ENCODE assay signal across 1 mouse cellular context in the genomic region with DNA sequence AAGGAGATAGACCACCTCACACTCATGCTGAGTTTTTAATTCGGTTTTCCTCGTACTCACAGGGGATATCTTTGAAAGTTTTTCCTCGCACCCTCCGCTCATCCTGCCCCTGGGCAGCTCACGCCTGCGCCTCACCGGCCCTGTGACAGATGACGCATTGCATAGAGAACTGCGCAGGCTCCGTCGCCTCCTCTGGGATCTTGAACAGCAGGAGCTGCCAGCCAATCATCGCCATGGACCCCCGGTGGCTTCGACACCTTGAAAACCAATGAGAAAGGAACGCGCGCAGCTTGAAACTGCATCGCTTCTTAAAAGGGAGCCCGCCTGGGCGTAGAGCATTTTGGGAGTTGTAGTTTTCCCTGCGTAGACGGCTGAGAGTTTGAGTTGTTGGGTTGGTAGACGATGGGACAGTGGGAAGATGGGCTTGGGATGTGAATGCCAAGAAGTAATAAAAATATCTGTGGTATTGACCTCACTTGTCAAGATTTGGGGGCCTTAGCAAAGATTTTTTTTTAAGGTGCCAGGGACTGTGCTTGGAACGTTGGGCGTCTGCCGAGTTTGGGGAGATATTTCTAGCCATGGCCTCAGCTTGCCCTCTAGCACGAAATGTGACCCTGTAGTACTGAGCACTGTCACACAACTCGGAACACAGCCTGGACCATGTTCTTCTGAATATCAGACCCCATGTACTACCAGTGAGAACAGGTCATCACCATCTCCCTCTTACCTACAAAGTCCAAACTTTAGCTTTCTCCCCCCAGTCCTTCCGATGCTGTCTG.
TF ChIP-seq lines count a peak whose summit lies in the region.

No protein-coding gene starts in this region.

TF ChIP-seq in CH12.LX, 34 proteins besides CTCF, POLR2A, EP300 and RAD21:
- TF ChIP-seq HCFC1 (IDR thresholded peaks at IDR 0.05; ENCODE audit: low read depth, low read length) = peak; percentile 22; the same call in 1 of the 2 replicates
- no peak for TF ChIP-seq ELF1 (IDR thresholded peaks at IDR 0.05; ENCODE audit: low read depth, low read length)
